Mouse (Mus musculus) lung, adult 2 months (tissue): ENCODE data around the gene Ccdc173.

ENCODE experiments used
- CTCF ChIP-seq: fragments of 200-500 bp; IDR thresholded peaks from 2 replicates; pipeline ENCODE4 v1.5.1; 2011; ENCODE audit warnings: mild to moderate bottlenecking, low read length, control low read depth; ENCODE audit not compliant: insufficient read depth
- POLR2A ChIP-seq: fragments of 200-500 bp; IDR thresholded peaks from 2 replicates; pipeline ENCODE4 v1.6.1; 2011; ENCODE audit warnings: low read depth, mild to moderate bottlenecking, control low read depth, low read length, borderline replicate concordance; ENCODE audit errors: extremely low read depth

DNA sequence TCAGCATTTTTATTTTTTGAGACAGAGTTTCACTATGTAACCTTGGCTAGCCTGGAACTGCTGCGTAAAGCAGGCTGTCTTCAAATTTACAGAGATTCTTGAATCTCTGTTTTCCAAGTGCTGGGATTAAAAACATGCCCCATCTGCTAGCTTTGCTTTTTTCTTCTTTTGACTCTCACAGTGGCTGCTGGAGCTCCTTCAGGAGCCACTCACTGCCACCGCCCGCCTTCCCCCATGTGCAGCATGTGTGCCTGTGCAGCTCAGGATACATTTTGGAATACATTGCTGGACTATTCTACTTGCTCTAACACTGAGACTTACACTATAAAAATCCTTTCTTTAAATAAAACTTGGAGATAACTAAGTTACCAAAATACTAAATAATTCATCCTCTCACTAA is 16.0 kb downstream of the Ccdc173 start:
- TF ChIP-seq POLR2A (no peak), CTCF (no peak)
